Comparison of ENCODE assay signal across 18 mouse cellular contexts in the genomic region with DNA sequence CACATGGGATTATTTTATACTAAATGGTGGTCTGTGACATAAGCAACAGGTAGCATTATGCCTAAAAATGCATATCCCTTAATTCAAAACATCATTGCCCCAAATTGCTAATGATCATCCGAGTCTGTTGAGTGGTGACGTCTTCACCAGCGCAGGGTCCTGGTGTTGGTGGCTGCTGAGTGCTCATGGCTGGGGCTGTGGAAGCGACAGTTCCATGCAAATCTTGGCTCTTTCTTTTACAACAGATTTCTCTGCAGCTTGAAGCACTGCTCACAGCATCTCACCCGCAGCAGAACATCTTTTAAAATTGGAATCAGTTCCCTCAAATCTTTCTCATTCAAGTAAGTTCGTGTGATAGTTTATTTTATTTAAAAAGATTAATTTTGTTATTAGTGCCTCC.
"Had no signal": no experiment of that assay in that cellular context is flagged by ENCODE, and none has a peak within 500 bp of the region (broad histone marks: within the 10 kb centered on the region; RNA-seq: fewer than 3 reads in every experiment).

No protein-coding gene starts in this region.

- H3K4me2 ChIP-seq: limb, embryonic 12.5 days; liver, embryonic 13.5 days; lung, embryonic 15.5 days; midbrain, embryonic 11.5 days; neural tube, embryonic 13.5 days had no signal

- H3K9ac ChIP-seq: limb, embryonic 12.5 days; liver, embryonic 13.5 days; liver, postnatal 0 days; lung, embryonic 15.5 days; neural tube, embryonic 13.5 days had no signal

- H3K27ac ChIP-seq: hindbrain, postnatal 0 days; limb, embryonic 12.5 days; liver, embryonic 13.5 days; lung, embryonic 15.5 days; macrophage; neural tube, embryonic 13.5 days had no signal

- H3K4me3 ChIP-seq: limb, embryonic 12.5 days; liver, embryonic 13.5 days; lung, embryonic 15.5 days; megakaryocyte, embryonic 14.5 days; neural tube, embryonic 13.5 days had no signal

- H3K9me3 ChIP-seq: lung, embryonic 15.5 days; neural tube, embryonic 13.5 days had no signal

- H3K27me3 ChIP-seq: limb, embryonic 12.5 days; liver, embryonic 13.5 days; lung, embryonic 15.5 days; megakaryocyte, embryonic 14.5 days; neural tube, embryonic 13.5 days had no signal

- ATAC-seq: hindbrain, postnatal 0 days; liver, postnatal 0 days; midbrain, embryonic 16.5 days had no signal

- H3K4me1 ChIP-seq: limb, embryonic 12.5 days; liver, embryonic 13.5 days; lung, embryonic 15.5 days; megakaryocyte, embryonic 14.5 days; neural tube, embryonic 13.5 days had no signal

- H3K36me3 ChIP-seq: limb, embryonic 12.5 days; liver, embryonic 13.5 days; lung, embryonic 15.5 days; neural tube, embryonic 13.5 days had no signal

- DNase-seq: kidney, adult 11 months; kidney, postnatal 10 days; kidney, postnatal 4 days; liver; liver, embryonic 13.5 days; liver, postnatal 0 days; lung, postnatal 14 days; retina, postnatal 1 day; thymus, adult 2 months; thymus, postnatal 25 days had no signal
